Mouse (Mus musculus) gastrocnemius, postnatal 14 days (tissue): ENCODE results near the gene Wwox. TPM values are rescaled to one million over a fixed set of nuclear protein-coding genes. Genes with fewer than 3 reads are reported as not detected.

Experiments
- DNase-seq: peaks from one replicate; pipeline ENCODE4 v3.0.0; 2021; ENCODE audit warnings: mixed read lengths
- intact Hi-C: fragments of 180-260 bp; cut with DNase I; formaldehyde crosslinking; loops from one replicate; pipeline ENCODE4 v1.15.1; 2025; ENCODE audit warnings: low total_unique reads
- total RNA-seq, 2 experiments: library from RNA; stranded (reverse); gene quantifications; 2 replicates each; pipeline ENCODE4 v1.2.3; 2021

The Wwox gene
- total RNA-seq, 2 experiments from 2014 or later: 7.2 to 7.8 TPM

DNA sequence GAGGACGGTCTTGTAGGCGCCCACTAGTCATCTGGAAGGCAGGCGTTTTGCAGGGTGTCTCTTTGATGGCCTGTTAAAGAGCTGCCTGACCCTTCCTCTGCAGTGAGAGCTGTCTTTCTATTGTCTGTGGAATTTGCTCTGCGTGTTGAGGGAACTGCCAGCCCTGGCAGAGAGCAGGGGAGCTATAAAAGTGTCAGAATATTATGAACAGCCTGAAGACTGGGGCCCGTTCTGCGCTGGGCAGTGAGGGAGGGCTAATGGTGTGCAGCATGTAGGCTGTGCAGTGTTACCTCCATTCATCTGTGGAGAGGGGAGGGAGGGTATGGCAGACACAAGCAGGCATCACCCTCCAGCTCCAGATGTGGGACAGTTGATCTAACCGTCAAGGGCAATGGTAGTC lies 923.1 kb downstream of the Wwox start:
- no peak for DNase-seq
- intact Hi-C loops: no loop called here

- intact Hi-C loops: no loop called here
- no peak for DNase-seq
Observed at GRCm38 (mm10) chr8:115374957-115375356, 935.5 kb downstream of the Wwox start.

DNA sequence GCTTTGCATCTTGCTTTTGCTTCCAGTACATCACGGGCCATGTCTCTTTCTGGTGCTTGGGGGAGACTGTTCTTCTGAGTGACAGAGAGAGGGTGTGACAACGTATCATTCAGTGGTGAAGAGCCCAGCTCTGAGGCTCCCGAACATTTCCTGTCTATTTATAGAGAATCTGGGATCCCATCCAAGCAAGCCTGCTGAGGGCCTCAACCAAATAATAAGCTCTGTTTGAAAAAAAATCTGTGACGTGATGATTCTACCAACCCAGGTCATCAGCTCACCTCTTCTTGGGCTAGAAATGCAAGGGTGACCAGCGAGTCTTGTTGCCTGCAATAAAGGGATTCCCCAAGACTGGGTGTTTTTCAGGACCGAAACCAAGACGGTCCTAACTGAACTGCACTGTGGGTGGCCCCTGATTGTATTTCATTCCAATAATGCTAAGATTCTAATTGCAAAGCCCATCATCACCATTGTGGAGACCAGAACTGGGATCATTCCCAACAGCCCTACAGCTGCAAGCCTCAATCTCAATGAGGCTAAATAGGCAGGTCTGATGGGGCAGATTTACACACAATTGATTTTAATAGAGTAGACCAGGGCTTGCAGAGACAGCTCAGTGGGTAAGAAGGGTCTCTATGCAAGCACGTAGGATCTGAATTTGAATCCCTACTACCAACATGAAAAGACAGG lies 936.0 kb downstream of the Wwox start:
- intact Hi-C loops: no loop called here
- no peak for DNase-seq

DNA sequence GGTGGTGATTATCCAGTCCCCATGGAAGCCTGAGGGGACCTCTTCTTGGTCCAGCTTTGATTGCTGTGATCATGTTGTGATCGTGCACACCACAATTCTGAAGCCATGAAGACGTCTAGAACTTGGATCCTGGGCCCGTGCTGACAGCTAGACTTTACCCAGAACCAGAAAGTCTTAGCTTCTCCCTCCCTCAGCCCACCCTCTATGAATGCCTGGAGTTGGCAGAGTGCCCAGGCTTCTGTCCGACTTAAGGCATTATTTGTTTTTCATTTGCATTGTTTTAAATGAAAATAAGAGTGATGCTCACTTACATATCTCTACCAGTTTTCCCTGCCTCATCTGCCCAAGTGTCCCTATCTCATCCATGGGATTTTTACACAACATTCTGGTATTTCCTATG lies 937.9 kb downstream of the Wwox start:
- DNase-seq: no peak
- intact Hi-C loops: no loop called here

DNA sequence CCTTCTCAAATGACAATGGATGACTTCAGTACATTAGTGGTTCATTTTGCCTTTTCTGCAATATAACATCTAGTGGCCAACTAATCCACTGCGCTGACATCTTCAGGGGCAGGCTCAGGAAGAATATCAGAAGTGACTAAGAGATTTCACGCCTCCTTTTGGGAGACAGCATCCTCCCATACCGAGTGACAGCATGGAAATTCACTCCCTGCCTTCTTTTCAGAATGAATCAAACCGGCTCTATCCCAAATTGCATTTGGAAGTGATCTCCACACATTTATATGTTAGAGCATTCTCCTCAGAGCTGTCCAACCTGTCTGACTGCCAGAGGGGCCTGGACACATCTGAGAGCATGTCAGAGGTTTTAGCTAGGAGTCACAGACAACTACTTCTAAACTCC lies 940.6 kb downstream of the Wwox start:
- intact Hi-C loops: no loop called here
- DNase-seq: no peak

- intact Hi-C loops: no loop called here
- DNase-seq: no peak
Observed at GRCm38 (mm10) chr8:115390921-115391504, 951.6 kb downstream of the Wwox start.

- intact Hi-C loops: no loop called here
- DNase-seq: no peak
Observed at GRCm38 (mm10) chr8:115395840-115396239, 956.4 kb downstream of the Wwox start.

GRCm38 (mm10) chr8:115397981-115398380 lies 958.5 kb downstream of the Wwox start:
- intact Hi-C loops: no loop called here
- DNase-seq: no peak

GRCm38 (mm10) chr8:115400013-115400720 lies 960.7 kb downstream of the Wwox start:
- no peak for DNase-seq
- intact Hi-C loops: loop anchor here (5.0 kb wide), 1 partner anchor 307 kb away; the partner anchor contains the start of gene Maf

Other genes starting within 250 kb of the Wwox start
- 1 to 10 TPM in 1 of 2 experiments, under 1 TPM in 1; 0.66 to 6.0 TPM for gene Vat1l, start 234.0 kb upstream of the Wwox start, total RNA-seq
- under 1 TPM in 1 of 2 experiments, not detected in 1; 0.71 TPM for gene Clec3a, start 21.6 kb upstream of the Wwox start, total RNA-seq